Mouse (Mus musculus) neural tube, embryonic 11.5 days (tissue): ENCODE measurements at regions not wholly inside any gene's neighbourhood (a gene's known extent, or its start where the extent isn't known, plus 50 kb on each side); places are given as distances from the start of the nearest gene placed in this dataset.

Experiments used
- ATAC-seq: fragments of 200-750 bp; cut with Nextera tagmentation; 2 replicates; pipeline ENCODE4 v1.8.0; 2017; ENCODE audit warnings: moderate number of reproducible peaks, mild to moderate bottlenecking, moderate TSS enrichment, moderate library complexity; ENCODE audit not compliant: insufficient read depth, low FRiP score, low TSS enrichment
- DNase-seq: peaks from one replicate; pipeline ENCODE4 v3.0.0-alpha.2; 2015; ENCODE audit warnings: low spot score
- H3K27ac ChIP-seq: fragments of 300-500 bp; sonication (generic); 2 replicates; pipeline ENCODE4 v1.5.1; 2014; ENCODE audit warnings: low read depth, mild to moderate bottlenecking, low read length
- H3K27me3 ChIP-seq: fragments of 300-500 bp; sonication (generic); 2 replicates; pipeline ENCODE4 v1.6.1; 2014; ENCODE audit warnings: mild to moderate bottlenecking, low read length, mixed read lengths; ENCODE audit not compliant: control insufficient read depth, insufficient read depth
- H3K36me3 ChIP-seq: fragments of 300-500 bp; sonication (generic); 2 replicates; pipeline ENCODE4 v1.6.1; 2014; ENCODE audit warnings: mild to moderate bottlenecking, low read length, moderate library complexity, mixed read lengths; ENCODE audit not compliant: control insufficient read depth, insufficient read depth
- H3K4me1 ChIP-seq: fragments of 300-500 bp; sonication (generic); 2 replicates; pipeline ENCODE4 v1.6.1; 2014; ENCODE audit warnings: low read length, mixed read lengths; ENCODE audit not compliant: control insufficient read depth, insufficient read depth
- H3K4me2 ChIP-seq: fragments of 300-500 bp; sonication (generic); 2 replicates; pipeline ENCODE4 v1.6.1; 2014; ENCODE audit warnings: low read depth, mild to moderate bottlenecking, moderate library complexity
- H3K4me3 ChIP-seq: fragments of 300-500 bp; sonication (generic); 2 replicates; pipeline ENCODE4 v1.5.1; 2014; ENCODE audit warnings: low read depth, low read length
- H3K9ac ChIP-seq: fragments of 300-500 bp; sonication (generic); 2 replicates; pipeline ENCODE4 v1.6.1; 2014; ENCODE audit warnings: mild to moderate bottlenecking, low read length
- H3K9me3 ChIP-seq: fragments of 300-500 bp; sonication (generic); 2 replicates; pipeline ENCODE4 v1.6.1; 2016; ENCODE audit warnings: low read length; ENCODE audit not compliant: control insufficient read depth
- WGBS: fragments of 180-500 bp; shearing (Covaris S2); extraction: QIAGEN DNeasy Blood & Tissue Kit; methylation state at CpG from one replicate; pipeline ENCODE4 v1.1.7; 2014; 5-methylcytosine and 5-hydroxymethylcytosine counted together

GRCm38 (mm10) chr2:50702584-50703450 is 406.2 kb upstream of the Mmadhc start:
- H3K27ac ChIP-seq, result no peak overlapping the region
- H3K9me3 ChIP-seq, result no peaks in the 10 kb centered on the region
- H3K4me3 ChIP-seq, result no peak overlapping the region
- ATAC-seq (no peak), DNase-seq (no peak)
- H3K4me2 ChIP-seq, result no peak overlapping the region
- no peaks in the 10 kb centered on the region for H3K4me1 ChIP-seq
- no peaks in the 10 kb centered on the region for H3K27me3 ChIP-seq
- WGBS, result 73% methylated on average over 15 of the region's 15 CpGs
- H3K36me3 ChIP-seq, result no peaks in the 10 kb centered on the region
- H3K9ac ChIP-seq, result no peak overlapping the region

GRCm38 (mm10) chr2:50698841-50699240 is 402.2 kb upstream of the Mmadhc start:
- no peak overlapping the region for H3K4me2 ChIP-seq
- H3K4me1 ChIP-seq, result peaks cover 4% of the 10 kb centered on the region; the same call in 1 of the 2 replicates
- no peak overlapping the region for H3K9ac ChIP-seq
- WGBS, result 76% methylated on average over 6 of the region's 6 CpGs
- H3K27me3 ChIP-seq, result no peaks in the 10 kb centered on the region
- ATAC-seq (no peak), DNase-seq (no peak)
- no peak overlapping the region for H3K27ac ChIP-seq
- H3K4me3 ChIP-seq, result no peak overlapping the region
- no peaks in the 10 kb centered on the region for H3K36me3 ChIP-seq
- H3K9me3 ChIP-seq, result no peaks in the 10 kb centered on the region

GRCm38 (mm10) chr2:50696575-50696974 is 400.0 kb upstream of the Mmadhc start:
- no peak overlapping the region for H3K4me3 ChIP-seq
- no peak overlapping the region for H3K9ac ChIP-seq
- no peaks in the 10 kb centered on the region for H3K9me3 ChIP-seq

GRCm38 (mm10) chr2:50694849-50695248 is 398.2 kb upstream of the Mmadhc start:
- Histone ChIP-seq H3K27me3 (no peaks in the 10 kb centered on the region), H3K4me2 (no peak overlapping the region), H3K27ac (no peak overlapping the region), H3K9me3 (no peaks in the 10 kb centered on the region), H3K9ac (no peak overlapping the region), H3K4me3 (no peak overlapping the region), H3K36me3 (no peaks in the 10 kb centered on the region), H3K4me1 (peaks cover 4% of the 10 kb centered on the region; the same call in 1 of the 2 replicates)
- ATAC-seq (peak; percentile 93), DNase-seq (peak; percentile 54)
- WGBS, result 51% methylated on average over 2 of the region's 2 CpGs

More at GRCm38 (mm10) chr2:50696575-50696974, 400.0 kb upstream of the Mmadhc start:
- Histone ChIP-seq H3K27ac (no peak overlapping the region), H3K4me2 (no peak overlapping the region), H3K36me3 (no peaks in the 10 kb centered on the region), H3K4me1 (peaks cover 4% of the 10 kb centered on the region; the same call in 1 of the 2 replicates), H3K27me3 (no peaks in the 10 kb centered on the region)
- ATAC-seq (no peak), DNase-seq (no peak)

- Histone ChIP-seq H3K4me3 (no peak overlapping the region), H3K36me3 (no peaks in the 10 kb centered on the region), H3K27me3 (no peaks in the 10 kb centered on the region), H3K9me3 (no peaks in the 10 kb centered on the region), H3K4me1 (peaks cover 4% of the 10 kb centered on the region; the same call in 1 of the 2 replicates), H3K9ac (no peak overlapping the region), H3K27ac (no peak overlapping the region), H3K4me2 (no peak overlapping the region)
- DNase-seq, result no peak
- WGBS, result 82% methylated on average over 7 of the region's 7 CpGs
- no peak for ATAC-seq
Observed at GRCm38 (mm10) chr2:50693784-50694350, 397.3 kb upstream of the Mmadhc start.

- Histone ChIP-seq H3K9me3 (no peaks in the 10 kb centered on the region), H3K9ac (no peak overlapping the region), H3K27me3 (no peaks in the 10 kb centered on the region), H3K27ac (no peak overlapping the region), H3K4me3 (no peak overlapping the region), H3K4me1 (peaks cover 4% of the 10 kb centered on the region; the same call in 1 of the 2 replicates), H3K36me3 (no peaks in the 10 kb centered on the region), H3K4me2 (no peak overlapping the region)
- 86% methylated on average over 11 of the region's 11 CpGs for WGBS
- DNase-seq (no peak), ATAC-seq (no peak)
Observed at GRCm38 (mm10) chr2:50690120-50691103, 393.8 kb upstream of the Mmadhc start.

- H3K27me3 ChIP-seq, result no peaks in the 10 kb centered on the region
- ATAC-seq, result no peak
- no peaks in the 10 kb centered on the region for H3K4me1 ChIP-seq
- no peak overlapping the region for H3K4me2 ChIP-seq
- no peak overlapping the region for H3K27ac ChIP-seq
- no peak overlapping the region for H3K4me3 ChIP-seq
- no peaks in the 10 kb centered on the region for H3K36me3 ChIP-seq
- H3K9me3 ChIP-seq, result no peaks in the 10 kb centered on the region
- WGBS, result 76% methylated on average over 10 of the region's 10 CpGs
- DNase-seq, result no peak
- H3K9ac ChIP-seq, result no peak overlapping the region
Observed at GRCm38 (mm10) chr2:50687672-50688151, 391.1 kb upstream of the Mmadhc start.

- DNase-seq (no peak), ATAC-seq (no peak)
- Histone ChIP-seq H3K4me1 (no peaks in the 10 kb centered on the region), H3K9ac (no peak overlapping the region), H3K27ac (no peak overlapping the region), H3K36me3 (no peaks in the 10 kb centered on the region), H3K27me3 (no peaks in the 10 kb centered on the region), H3K9me3 (no peaks in the 10 kb centered on the region), H3K4me3 (no peak overlapping the region), H3K4me2 (no peak overlapping the region)
- WGBS, result 58% methylated on average over 5 of the region's 5 CpGs
Observed at GRCm38 (mm10) chr2:50687222-50687621, 390.6 kb upstream of the Mmadhc start.
